Mouse (Mus musculus): ENCODE measurements around the gene 9930111J21Rik2. TPM values are rescaled to one million over a fixed set of nuclear protein-coding genes. Genes with fewer than 3 reads are reported as not detected.
"Not testable (repeated sequence)": the region's sequence is repeated elsewhere in the genome, so short reads cannot be mapped to it uniquely, and the experiment has no call there.

9930111J21Rik2 gene
- polyA plus RNA-seq, 1 experiment from 2014 or later, result 1.1 TPM

GRCm38 (mm10) chr11:49063713-49064469, 12.8 kb upstream of the 9930111J21Rik2 start, which contains the start of gene Tgtp2:
Gene Tgtp2, minus strand, starts transcription at chr11:49064206.
- H3K27me3 ChIP-seq (replicated peaks); H3K4me1 ChIP-seq (replicated peaks); H3K4me2 ChIP-seq (replicated peaks); H3K36me3 ChIP-seq; H3K27ac ChIP-seq; H3K9ac ChIP-seq; H3K9me3 ChIP-seq; ATAC-seq; H3K4me3 ChIP-seq (replicated peaks): not testable (repeated sequence)
- 72% methylated on average over 5 of the region's 5 CpGs for whole genome bisulfite sequencing

GRCm38 (mm10) chr11:49061865-49062264, 10.8 kb upstream of the 9930111J21Rik2 start:
- ATAC-seq; H3K4me1 ChIP-seq (replicated peaks); H3K4me3 ChIP-seq (replicated peaks); H3K27ac ChIP-seq; H3K27me3 ChIP-seq (replicated peaks); H3K4me2 ChIP-seq (replicated peaks); H3K9ac ChIP-seq; H3K9me3 ChIP-seq; H3K36me3 ChIP-seq: not testable (repeated sequence)
- 61% methylated on average over 2 of the region's 2 CpGs for WGBS

GRCm38 (mm10) chr11:49060061-49060460, 9.0 kb upstream of the 9930111J21Rik2 start:
- not testable (repeated sequence) for ATAC-seq; H3K27ac ChIP-seq; H3K9ac ChIP-seq; H3K4me3 ChIP-seq (replicated peaks); H3K9me3 ChIP-seq; H3K27me3 ChIP-seq (replicated peaks); H3K36me3 ChIP-seq; H3K4me1 ChIP-seq (replicated peaks); H3K4me2 ChIP-seq (replicated peaks)
- 67% methylated on average over 2 of the region's 3 CpGs for WGBS

GRCm38 (mm10) chr11:49051894-49052293, 852 bp upstream of the 9930111J21Rik2 start:
- no CpG with 5 or more reads among the region's 5 CpGs for whole genome bisulfite sequencing
- H3K27me3 ChIP-seq (replicated peaks); ATAC-seq; H3K36me3 ChIP-seq; H3K9me3 ChIP-seq; H3K27ac ChIP-seq; H3K4me3 ChIP-seq (replicated peaks); H3K4me1 ChIP-seq (replicated peaks); H3K4me2 ChIP-seq (replicated peaks); H3K9ac ChIP-seq: not testable (repeated sequence)

- H3K4me3 ChIP-seq (replicated peaks); H3K36me3 ChIP-seq; H3K27ac ChIP-seq; H3K9me3 ChIP-seq; H3K27me3 ChIP-seq (replicated peaks); H3K4me1 ChIP-seq (replicated peaks); ATAC-seq; H3K9ac ChIP-seq; H3K4me2 ChIP-seq (replicated peaks): not testable (repeated sequence)
Measured at GRCm38 (mm10) chr11:49050064-49050463, 978 bp downstream of the 9930111J21Rik2 start.

GRCm38 (mm10) chr11:49012074-49012473, 39.0 kb downstream of the 9930111J21Rik2 start:
- H3K27ac ChIP-seq; H3K4me1 ChIP-seq (replicated peaks); H3K36me3 ChIP-seq; ATAC-seq; H3K4me2 ChIP-seq (replicated peaks); H3K4me3 ChIP-seq (replicated peaks); H3K9me3 ChIP-seq; H3K27me3 ChIP-seq (replicated peaks); H3K9ac ChIP-seq: not testable (repeated sequence)

GRCm38 (mm10) chr11:49006785-49007184, 44.3 kb downstream of the 9930111J21Rik2 start:
- H3K9ac ChIP-seq; ATAC-seq; H3K4me2 ChIP-seq (replicated peaks); H3K27ac ChIP-seq; H3K4me1 ChIP-seq (replicated peaks); H3K9me3 ChIP-seq; H3K27me3 ChIP-seq (replicated peaks); H3K4me3 ChIP-seq (replicated peaks); H3K36me3 ChIP-seq: not testable (repeated sequence)
- WGBS, result 38% methylated on average over 1 of the region's 1 CpGs

GRCm38 (mm10) chr11:49006317-49006716, 44.7 kb downstream of the 9930111J21Rik2 start:
- H3K36me3 ChIP-seq; H3K4me1 ChIP-seq (replicated peaks); H3K4me3 ChIP-seq (replicated peaks); H3K4me2 ChIP-seq (replicated peaks); H3K27me3 ChIP-seq (replicated peaks); H3K27ac ChIP-seq; ATAC-seq; H3K9me3 ChIP-seq; H3K9ac ChIP-seq: not testable (repeated sequence)
- WGBS, result 54% methylated on average over 2 of the region's 2 CpGs

- not testable (repeated sequence) for H3K4me3 ChIP-seq (replicated peaks); H3K9me3 ChIP-seq; H3K4me1 ChIP-seq (replicated peaks); H3K27ac ChIP-seq; H3K4me2 ChIP-seq (replicated peaks); H3K9ac ChIP-seq; H3K27me3 ChIP-seq (replicated peaks); H3K36me3 ChIP-seq; ATAC-seq
- WGBS, result 66% methylated on average over 1 of the region's 1 CpGs
Measured at GRCm38 (mm10) chr11:49000411-49000810, 50.6 kb downstream of the 9930111J21Rik2 start.

GRCm38 (mm10) chr11:48994018-48994417, 57.0 kb downstream of the 9930111J21Rik2 start, which contains the start of gene Tgtp1:
Gene Tgtp1, minus strand, starts transcription at chr11:48994172.
- H3K36me3 ChIP-seq; H3K27me3 ChIP-seq (replicated peaks); H3K4me1 ChIP-seq (replicated peaks); H3K27ac ChIP-seq; H3K4me2 ChIP-seq (replicated peaks); ATAC-seq; H3K9ac ChIP-seq; H3K4me3 ChIP-seq (replicated peaks); H3K9me3 ChIP-seq: not testable (repeated sequence)
- 39% methylated on average over 2 of the region's 2 CpGs for WGBS

- H3K4me3 ChIP-seq (replicated peaks); H3K36me3 ChIP-seq; ATAC-seq; H3K9ac ChIP-seq; H3K4me2 ChIP-seq (replicated peaks); H3K27me3 ChIP-seq (replicated peaks); H3K27ac ChIP-seq; H3K4me1 ChIP-seq (replicated peaks); H3K9me3 ChIP-seq: not testable (repeated sequence)
- 35% methylated on average over 10 of the region's 10 CpGs for WGBS
Measured at GRCm38 (mm10) chr11:48993296-48993695, 57.7 kb downstream of the 9930111J21Rik2 start.

- 51% methylated on average over 4 of the region's 4 CpGs for WGBS
- H3K36me3 ChIP-seq; H3K4me1 ChIP-seq (replicated peaks); H3K27ac ChIP-seq; H3K4me2 ChIP-seq (replicated peaks); H3K9ac ChIP-seq; ATAC-seq; H3K27me3 ChIP-seq (replicated peaks); H3K9me3 ChIP-seq; H3K4me3 ChIP-seq (replicated peaks): not testable (repeated sequence)
Measured at GRCm38 (mm10) chr11:48991740-48992520, 59.1 kb downstream of the 9930111J21Rik2 start, which contains the start of gene Gm12185. Gene Gm12185, minus strand, starts transcription at chr11:48992226.

GRCm38 (mm10) chr11:48989981-48990380, 61.1 kb downstream of the 9930111J21Rik2 start:
- H3K4me1 ChIP-seq (replicated peaks); H3K9me3 ChIP-seq; H3K27me3 ChIP-seq (replicated peaks); H3K36me3 ChIP-seq; H3K4me3 ChIP-seq (replicated peaks); H3K4me2 ChIP-seq (replicated peaks); H3K27ac ChIP-seq; H3K9ac ChIP-seq; ATAC-seq: not testable (repeated sequence)
- WGBS, result 53% methylated on average over 2 of the region's 2 CpGs

All from intestine, embryonic 15.5 days (tissue).